Mouse (Mus musculus): ENCODE results near the gene Rps6kl1. TPM values are rescaled to one million over a fixed set of nuclear protein-coding genes. Genes with fewer than 3 reads are reported as not detected.
"Not testable (repeated sequence)": the region's sequence is repeated elsewhere in the genome, so short reads cannot be mapped to it uniquely, and the experiment has no call there.

Gene Rps6kl1
- polyA plus RNA-seq, 1 experiment from 2014 or later: 2.4 TPM

DNA sequence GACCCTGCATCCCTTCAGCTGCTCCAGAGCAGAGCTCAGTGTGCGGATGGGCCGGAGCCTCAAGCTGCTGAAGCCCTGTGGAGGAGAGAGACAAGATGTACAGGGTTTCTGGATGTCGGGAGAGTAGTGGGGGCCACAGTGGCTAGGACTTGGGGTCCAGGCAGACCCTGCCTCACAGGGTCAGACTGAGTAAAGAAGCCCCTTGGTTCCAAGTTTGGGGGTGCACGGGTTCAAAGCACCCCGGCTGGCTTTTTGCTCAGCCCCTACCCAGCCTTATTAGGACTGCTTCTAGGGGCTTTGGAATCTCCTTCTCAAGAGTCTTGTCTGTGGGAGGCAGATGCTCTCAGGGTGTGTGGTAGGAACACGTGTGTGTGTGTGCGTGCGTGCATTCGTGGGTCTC is 4.2 kb downstream of the Rps6kl1 start:
- H3K9me3 ChIP-seq (ENCODE audit: control insufficient read depth, low read length): no peaks in the 10 kb centered on the region
- 80% methylated on average over 9 of the region's 9 CpGs for WGBS

DNA sequence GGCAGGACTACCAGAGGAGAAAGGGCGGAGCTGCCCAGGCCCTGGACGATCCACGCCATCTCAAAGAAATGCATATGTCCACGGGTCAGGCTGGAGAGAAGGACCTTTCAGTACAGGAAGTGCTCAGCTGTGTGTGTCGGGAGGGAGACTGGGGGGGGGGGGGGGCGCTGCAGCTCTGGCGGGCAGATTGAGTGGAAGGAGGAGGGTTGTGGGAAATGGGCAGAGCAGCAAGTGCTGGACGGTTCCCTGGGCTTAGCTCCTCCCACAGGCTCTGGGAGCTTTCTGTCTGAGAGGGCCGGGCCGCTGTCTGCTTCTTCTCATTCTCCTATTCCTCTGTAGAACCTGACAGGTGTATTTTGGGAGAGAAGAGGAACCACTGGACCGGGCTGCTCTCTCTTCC is 4.7 kb downstream of the Rps6kl1 start:
- H3K9ac ChIP-seq (ENCODE audit: low read depth, low read length): no peak overlapping the region
- no peak overlapping the region for H3K4me3 ChIP-seq (ENCODE audit: low read length)
- peaks cover 8% of the 10 kb centered on the region; the same call in 1 of the 2 replicates for H3K27me3 ChIP-seq (replicated peaks; ENCODE audit: control insufficient read depth, insufficient read depth, low read length)
- H3K27ac ChIP-seq (ENCODE audit: low read length): peak overlapping the region; percentile 54
- WGBS: 24% methylated on average over 9 of the region's 11 CpGs
- H3K9me3 ChIP-seq (ENCODE audit: control insufficient read depth, low read length): no peaks in the 10 kb centered on the region
- H3K4me2 ChIP-seq (ENCODE audit: low read depth, low read length): no peak overlapping the region
- peak; percentile 43; the same call in 1 of the 2 replicates for ATAC-seq
- no peaks in the 10 kb centered on the region for H3K36me3 ChIP-seq (ENCODE audit: control insufficient read depth, insufficient read depth, low read length)
- peaks cover 17% of the 10 kb centered on the region; the same call in 1 of the 2 replicates for H3K4me1 ChIP-seq (ENCODE audit: control insufficient read depth, insufficient read depth, low read length)

More for the DNA sequence above, 4.2 kb downstream of the Rps6kl1 start:
- no peak overlapping the region for H3K4me2 ChIP-seq (ENCODE audit: low read depth, low read length)
- H3K4me1 ChIP-seq (ENCODE audit: control insufficient read depth, insufficient read depth, low read length): peaks cover 18% of the 10 kb centered on the region; the same call in 1 of the 2 replicates
- no peaks in the 10 kb centered on the region for H3K36me3 ChIP-seq (ENCODE audit: control insufficient read depth, insufficient read depth, low read length)
- peaks cover 11% of the 10 kb centered on the region; the same call in 1 of the 2 replicates for H3K27me3 ChIP-seq (replicated peaks; ENCODE audit: control insufficient read depth, insufficient read depth, low read length)
- ATAC-seq: no peak
- no peak overlapping the region for H3K9ac ChIP-seq (ENCODE audit: low read depth, low read length)
- H3K4me3 ChIP-seq (ENCODE audit: low read length): no peak overlapping the region
- H3K27ac ChIP-seq (ENCODE audit: low read length): no peak overlapping the region

DNA sequence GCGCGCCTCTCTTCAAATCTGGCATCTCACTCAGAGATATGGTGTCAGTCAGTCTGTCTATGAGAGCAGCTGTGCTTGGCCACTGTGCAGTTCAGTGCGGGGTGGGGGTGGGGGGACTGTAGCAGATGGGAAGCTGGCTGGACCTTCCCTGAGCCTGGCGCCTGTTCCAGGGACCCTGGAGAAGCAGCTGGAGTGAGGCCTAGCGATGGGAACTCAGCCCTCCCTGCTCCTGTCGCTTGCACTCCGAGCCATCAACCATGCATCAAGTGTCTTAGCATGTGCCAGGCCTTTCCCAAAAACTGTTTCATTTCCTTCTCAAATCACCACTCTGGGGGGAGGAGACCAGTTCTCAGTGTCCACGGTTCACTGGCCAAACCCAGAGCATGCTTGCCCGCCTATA is 5.4 kb downstream of the Rps6kl1 start:
- peaks cover 13% of the 10 kb centered on the region; the same call in 1 of the 2 replicates for H3K4me1 ChIP-seq (ENCODE audit: control insufficient read depth, insufficient read depth, low read length)
- H3K9ac ChIP-seq (ENCODE audit: low read depth, low read length): no peak overlapping the region
- peak overlapping the region; percentile 54; the same call in 1 of the 2 replicates for H3K27ac ChIP-seq (ENCODE audit: low read length)
- ATAC-seq: peak; percentile 54
- H3K27me3 ChIP-seq (replicated peaks; ENCODE audit: control insufficient read depth, insufficient read depth, low read length): peaks cover 3% of the 10 kb centered on the region; the same call in 1 of the 2 replicates
- H3K4me2 ChIP-seq (ENCODE audit: low read depth, low read length): no peak overlapping the region
- no peaks in the 10 kb centered on the region for H3K36me3 ChIP-seq (ENCODE audit: control insufficient read depth, insufficient read depth, low read length)
- WGBS: 59% methylated on average over 9 of the region's 9 CpGs
- no peak overlapping the region for H3K4me3 ChIP-seq (ENCODE audit: low read length)
- H3K9me3 ChIP-seq (ENCODE audit: control insufficient read depth, low read length): no peaks in the 10 kb centered on the region

DNA sequence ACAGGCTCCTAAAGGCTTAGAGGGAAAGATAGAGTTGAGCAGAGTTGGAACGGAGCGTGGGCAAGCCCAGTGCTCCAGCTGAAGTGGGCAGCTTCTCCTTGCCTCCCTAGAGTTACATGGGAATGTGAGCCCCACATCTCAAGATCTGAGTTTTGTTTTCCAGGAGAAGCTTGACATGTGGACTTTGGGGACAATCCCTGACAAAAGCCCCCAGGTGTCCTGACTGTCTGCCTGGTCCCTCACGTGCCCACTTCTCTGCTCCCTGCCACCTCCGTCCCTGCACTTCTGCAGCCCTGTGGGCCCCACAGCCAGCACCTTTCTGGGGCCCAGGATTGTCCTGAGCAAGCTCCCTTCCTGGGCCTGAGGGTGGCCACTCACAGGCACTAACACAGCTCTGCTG is 6.2 kb downstream of the Rps6kl1 start:
- no peak overlapping the region for H3K9ac ChIP-seq (ENCODE audit: low read depth, low read length)
- whole genome bisulfite sequencing: 99% methylated on average over 4 of the region's 4 CpGs
- no peak for ATAC-seq

DNA sequence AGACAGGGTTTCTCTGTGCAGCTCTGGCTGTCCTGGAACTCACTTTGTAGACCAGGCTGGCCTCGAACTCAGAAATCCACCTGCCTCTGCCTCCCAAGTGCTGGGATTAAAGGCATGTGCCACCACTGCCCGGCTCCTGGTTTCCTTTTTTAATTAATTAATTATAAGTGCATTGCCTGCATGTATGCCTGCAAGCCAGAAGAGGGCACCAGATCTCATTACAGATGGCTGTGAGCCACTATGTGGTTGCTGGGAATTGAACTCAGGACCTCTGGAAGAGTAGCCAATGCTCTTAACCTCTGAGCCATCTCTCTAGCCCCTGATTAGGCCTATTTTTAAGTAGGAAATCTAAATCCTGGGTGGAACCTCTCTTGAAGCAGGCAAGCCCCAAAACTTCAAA is 6.8 kb downstream of the Rps6kl1 start:
- H3K4me3 ChIP-seq (ENCODE audit: low read length); H3K4me2 ChIP-seq (ENCODE audit: low read depth, low read length); H3K27ac ChIP-seq (ENCODE audit: low read length); ATAC-seq; H3K9ac ChIP-seq (ENCODE audit: low read depth, low read length); H3K9me3 ChIP-seq (ENCODE audit: control insufficient read depth, low read length); H3K36me3 ChIP-seq (ENCODE audit: control insufficient read depth, insufficient read depth, low read length); H3K27me3 ChIP-seq (replicated peaks; ENCODE audit: control insufficient read depth, insufficient read depth, low read length): not testable (repeated sequence)
- 80% methylated on average over 2 of the region's 2 CpGs for WGBS
- H3K4me1 ChIP-seq (ENCODE audit: control insufficient read depth, insufficient read depth, low read length): peaks cover 13% of the 10 kb centered on the region; the same call in 1 of the 2 replicates

More for the DNA sequence above, 6.2 kb downstream of the Rps6kl1 start:
- H3K36me3 ChIP-seq (ENCODE audit: control insufficient read depth, insufficient read depth, low read length): no peaks in the 10 kb centered on the region
- no peak overlapping the region for H3K27ac ChIP-seq (ENCODE audit: low read length)
- H3K9me3 ChIP-seq (ENCODE audit: control insufficient read depth, low read length): no peaks in the 10 kb centered on the region
- no peak overlapping the region for H3K4me3 ChIP-seq (ENCODE audit: low read length)
- H3K4me1 ChIP-seq (ENCODE audit: control insufficient read depth, insufficient read depth, low read length): peaks cover 13% of the 10 kb centered on the region; the same call in 1 of the 2 replicates
- no peak overlapping the region for H3K4me2 ChIP-seq (ENCODE audit: low read depth, low read length)
- H3K27me3 ChIP-seq (replicated peaks; ENCODE audit: control insufficient read depth, insufficient read depth, low read length): no peaks in the 10 kb centered on the region; the same call in 1 of the 2 replicates

DNA sequence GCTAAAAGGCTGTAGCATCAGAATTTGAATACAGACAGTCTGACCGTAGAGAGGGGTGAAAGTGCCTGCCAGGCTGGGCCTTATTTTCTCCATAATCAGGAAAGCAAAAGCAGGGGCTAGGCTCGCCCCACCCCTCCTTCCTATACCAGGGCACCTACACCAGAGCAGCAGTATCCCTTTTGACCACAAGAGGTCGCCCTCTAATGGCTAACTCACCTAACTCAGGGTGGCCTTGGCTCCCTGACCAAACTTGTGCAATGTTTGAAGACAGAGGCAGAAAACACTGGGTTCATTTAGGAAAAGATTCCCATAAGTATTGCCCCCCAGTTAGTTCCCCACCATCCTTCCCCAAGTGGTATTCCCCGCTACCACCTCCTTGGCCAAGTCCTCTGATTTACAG is 8.3 kb downstream of the Rps6kl1 start:
- Histone ChIP-seq H3K4me3 (ENCODE audit: low read length) (no peak overlapping the region), H3K36me3 (ENCODE audit: control insufficient read depth, insufficient read depth, low read length) (no peaks in the 10 kb centered on the region), H3K9ac (ENCODE audit: low read depth, low read length) (no peak overlapping the region), H3K27ac (ENCODE audit: low read length) (no peak overlapping the region), H3K9me3 (ENCODE audit: control insufficient read depth, low read length) (no peaks in the 10 kb centered on the region), H3K4me1 (ENCODE audit: control insufficient read depth, insufficient read depth, low read length) (peaks cover 18% of the 10 kb centered on the region; the same call in 1 of the 2 replicates), H3K4me2 (ENCODE audit: low read depth, low read length) (no peak overlapping the region), H3K27me3 (replicated peaks; ENCODE audit: control insufficient read depth, insufficient read depth, low read length) (no peaks in the 10 kb centered on the region; the same call in 1 of the 2 replicates)
- WGBS: 15% methylated on average over 4 of the region's 4 CpGs
- no peak for ATAC-seq

DNA sequence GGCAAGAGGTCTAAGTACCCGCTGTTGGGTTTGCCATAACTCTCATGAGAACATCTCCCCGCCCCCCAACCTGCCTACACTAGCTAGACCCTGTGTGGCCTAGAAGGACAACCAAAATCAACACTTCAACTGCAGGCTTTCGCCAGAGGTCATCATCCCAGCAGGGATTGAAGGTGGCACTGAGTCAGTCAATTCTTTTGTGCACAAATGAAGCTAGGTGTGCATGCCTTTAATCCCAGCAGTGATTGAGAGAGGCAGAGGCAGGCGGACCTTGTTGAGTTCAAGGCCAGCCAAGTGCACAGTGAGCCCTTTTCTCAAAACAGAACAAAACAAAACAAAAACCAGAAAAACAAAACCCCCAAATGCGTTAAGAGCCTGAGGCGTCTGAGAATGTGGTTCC is 10.0 kb downstream of the Rps6kl1 start:
- Histone ChIP-seq H3K9ac (ENCODE audit: low read depth, low read length) (no peak overlapping the region), H3K4me2 (ENCODE audit: low read depth, low read length) (no peak overlapping the region), H3K27ac (ENCODE audit: low read length) (no peak overlapping the region), H3K4me3 (ENCODE audit: low read length) (no peak overlapping the region), H3K36me3 (ENCODE audit: control insufficient read depth, insufficient read depth, low read length) (no peaks in the 10 kb centered on the region), H3K27me3 (replicated peaks; ENCODE audit: control insufficient read depth, insufficient read depth, low read length) (no peaks in the 10 kb centered on the region; the same call in 1 of the 2 replicates), H3K4me1 (ENCODE audit: control insufficient read depth, insufficient read depth, low read length) (peaks cover 10% of the 10 kb centered on the region; the same call in 1 of the 2 replicates), H3K9me3 (ENCODE audit: control insufficient read depth, low read length) (no peaks in the 10 kb centered on the region)
- WGBS: 79% methylated on average over 6 of the region's 6 CpGs
- no peak for ATAC-seq

DNA sequence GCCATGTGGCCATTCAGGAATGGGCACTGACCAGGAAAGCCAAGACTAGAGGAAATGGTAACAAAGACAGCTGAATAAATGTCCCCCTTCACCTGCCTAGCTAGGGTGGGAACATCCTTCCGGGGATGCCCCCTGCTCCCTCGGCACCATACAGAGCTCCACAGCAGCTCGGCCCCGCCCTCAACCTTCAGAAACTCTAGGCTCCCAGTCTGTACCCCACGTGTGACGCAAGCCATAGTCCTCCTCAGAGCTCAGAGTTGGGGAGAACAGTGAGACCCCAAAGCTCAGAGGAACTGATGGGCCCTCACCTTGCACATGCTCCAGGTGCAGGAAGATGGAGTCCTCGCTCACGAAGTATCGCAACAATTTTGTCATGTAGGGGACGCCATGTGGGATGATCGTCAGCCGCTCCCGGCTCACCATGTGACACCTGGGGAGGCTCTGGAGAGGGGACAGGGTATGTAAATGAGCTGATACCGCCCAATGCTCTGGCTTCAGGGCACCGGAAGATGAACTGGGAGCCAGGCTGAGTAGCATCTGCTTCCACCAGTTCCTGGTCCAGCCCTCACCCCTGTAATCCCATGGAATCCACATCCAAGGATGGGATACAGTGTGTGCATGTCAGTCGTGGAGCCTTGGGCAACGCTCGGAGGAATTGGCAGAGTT is 10.9 kb downstream of the Rps6kl1 start:
- H3K27ac ChIP-seq (ENCODE audit: low read length): no peak overlapping the region
- H3K27me3 ChIP-seq (replicated peaks; ENCODE audit: control insufficient read depth, insufficient read depth, low read length): no peaks in the 10 kb centered on the region; the same call in 1 of the 2 replicates
- no peak for ATAC-seq
- no peaks in the 10 kb centered on the region for H3K36me3 ChIP-seq (ENCODE audit: control insufficient read depth, insufficient read depth, low read length)
- H3K4me3 ChIP-seq (ENCODE audit: low read length): no peak overlapping the region
- H3K9me3 ChIP-seq (ENCODE audit: control insufficient read depth, low read length): no peaks in the 10 kb centered on the region
- no peak overlapping the region for H3K9ac ChIP-seq (ENCODE audit: low read depth, low read length)
- H3K4me2 ChIP-seq (ENCODE audit: low read depth, low read length): no peak overlapping the region
- H3K4me1 ChIP-seq (ENCODE audit: control insufficient read depth, insufficient read depth, low read length): peaks cover 7% of the 10 kb centered on the region; the same call in 1 of the 2 replicates
- WGBS: 40% methylated on average over 18 of the region's 18 CpGs

DNA sequence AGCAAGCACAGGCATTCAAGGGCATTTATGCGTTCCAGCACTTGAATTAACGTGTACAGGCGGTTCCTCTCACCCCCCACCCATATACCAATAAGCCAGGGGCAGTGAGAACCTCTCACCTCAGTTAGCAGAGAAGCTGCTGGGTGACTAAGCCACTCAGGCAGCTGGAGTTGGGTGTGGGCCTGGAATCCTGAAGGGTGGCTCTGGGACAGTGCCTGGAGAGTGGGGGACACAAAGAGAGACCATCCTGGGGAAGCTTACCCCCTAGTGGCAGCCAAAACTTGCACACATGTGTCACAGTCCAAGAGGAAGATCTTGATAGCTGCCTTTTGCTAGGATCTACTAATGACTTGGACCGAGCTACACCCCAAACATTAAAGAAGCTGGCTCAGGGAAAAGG is 14.4 kb downstream of the Rps6kl1 start:
- Histone ChIP-seq H3K4me2 (ENCODE audit: low read depth, low read length) (no peak overlapping the region), H3K27ac (ENCODE audit: low read length) (no peak overlapping the region), H3K36me3 (ENCODE audit: control insufficient read depth, insufficient read depth, low read length) (peaks cover 3% of the 10 kb centered on the region; the same call in 1 of the 2 replicates), H3K4me1 (ENCODE audit: control insufficient read depth, insufficient read depth, low read length) (peaks cover 4% of the 10 kb centered on the region; the same call in 1 of the 2 replicates), H3K9me3 (ENCODE audit: control insufficient read depth, low read length) (no peaks in the 10 kb centered on the region), H3K27me3 (replicated peaks; ENCODE audit: control insufficient read depth, insufficient read depth, low read length) (no peaks in the 10 kb centered on the region; the same call in 1 of the 2 replicates), H3K4me3 (ENCODE audit: low read length) (no peak overlapping the region), H3K9ac (ENCODE audit: low read depth, low read length) (no peak overlapping the region)
- no peak for ATAC-seq
- WGBS: 72% methylated on average over 4 of the region's 4 CpGs

Measured in intestine, embryonic 16.5 days (tissue).